29 mouse cellular contexts compared by ENCODE assay signal in the genomic region with DNA sequence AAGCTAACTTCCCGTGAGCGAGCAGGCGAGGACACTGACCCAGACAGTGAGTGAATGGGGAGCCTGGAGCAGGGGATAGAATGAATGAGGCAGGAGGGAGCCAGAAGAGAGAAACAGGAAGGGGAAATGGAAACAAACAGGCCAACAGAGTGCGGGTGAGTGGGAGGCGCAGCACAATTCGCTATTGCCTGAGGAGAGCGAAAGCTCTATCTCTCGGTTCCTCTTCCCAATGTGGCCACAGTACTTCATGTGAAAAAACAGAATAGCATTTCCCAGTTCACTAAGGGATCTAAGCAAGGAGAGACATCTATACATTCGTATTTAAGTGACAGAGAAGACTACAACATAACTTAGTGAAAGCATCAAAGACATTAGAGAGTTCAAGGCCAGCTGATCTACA. TPM values are rescaled to one million over a fixed set of nuclear protein-coding genes. Genes with fewer than 3 reads are reported as not detected.
DNase-seq lines count a peak whose midpoint lies in the region; ATAC-seq lines count a peak whose summit lies in the region.
"Had no signal": no experiment of that assay in that cellular context is flagged by ENCODE, and none has a peak within 500 bp of the region (broad histone marks: within the 10 kb centered on the region; RNA-seq: fewer than 3 reads in every experiment).

No protein-coding gene starts in this region.

- H3K27ac ChIP-seq in heart, embryonic 12.5 days (ENCODE audit: poor library complexity, severe bottlenecking), result no peak overlapping the region
- H3K27ac ChIP-seq: embryonic facial prominence, embryonic 13.5 days; embryonic facial prominence, embryonic 15.5 days; forebrain, embryonic 10.5 days; forebrain, embryonic 12.5 days had no signal

- peak; percentile 9 for DNase-seq in heart, adult 8-10 months (ENCODE audit: low spot score)
- no peak for DNase-seq in cerebellum, adult 11-12 months
- DNase-seq in yolk sac, embryonic 10.5 days (ENCODE audit: low spot score), result no peak
- no peak for DNase-seq in Muller cell, postnatal 12 days (ENCODE audit: inconsistent ontology term)
- DNase-seq: adrenal gland, adult 2 months; adrenal gland, postnatal 10 days; adrenal gland, postnatal 25 days; cerebellum, adult 11 months; cerebellum, adult 2 months; cerebellum, adult 9-10 months; cerebellum, postnatal 14 days; cerebellum, postnatal 36 days; embryo, embryonic 11 days had no signal

- no peak overlapping the region for H3K4me3 ChIP-seq in heart, embryonic 12.5 days
- H3K4me3 ChIP-seq: embryonic facial prominence, embryonic 13.5 days; embryonic facial prominence, embryonic 15.5 days; erythroblast, embryonic 14.5 days; forebrain, embryonic 10.5 days; forebrain, embryonic 12.5 days had no signal

- H3K36me3 ChIP-seq in heart, embryonic 12.5 days, result peaks cover 71% of the 10 kb centered on the region

- H3K4me2 ChIP-seq in heart, embryonic 12.5 days, result no peak overlapping the region
- H3K4me2 ChIP-seq: embryonic facial prominence, embryonic 13.5 days; embryonic facial prominence, embryonic 15.5 days; forebrain, embryonic 12.5 days had no signal

- ATAC-seq in heart, embryonic 12.5 days (ENCODE audit: insufficient number of reproducible peaks, low FRiP score), result no peak
- ATAC-seq in granulocyte monocyte progenitor cell, adult 5-6 weeks (replicated peaks; ENCODE audit: poor library complexity, severe bottlenecking), result peak; percentile 17; the same call in 1 of the 2 replicates
- 0 out of 2 replicates have a peak, but pooled peaks have one; percentile 56 for ATAC-seq in monocyte, adult 5-6 weeks (replicated peaks; ENCODE audit: insufficient number of reproducible peaks, low FRiP score, low TSS enrichment, poor library complexity, severe bottlenecking)
- ATAC-seq: forebrain, embryonic 14.5 days; forebrain, embryonic 16.5 days had no signal

- no peaks in the 10 kb centered on the region for H3K9me3 ChIP-seq in heart, embryonic 12.5 days (replicated peaks)
- H3K9me3 ChIP-seq: embryonic facial prominence, embryonic 13.5 days; embryonic facial prominence, embryonic 15.5 days; forebrain, embryonic 10.5 days; forebrain, embryonic 12.5 days; G1E had no signal

- no peak overlapping the region for H3K9ac ChIP-seq in heart, embryonic 12.5 days
- H3K9ac ChIP-seq: embryonic facial prominence, embryonic 13.5 days; embryonic facial prominence, embryonic 15.5 days; forebrain, embryonic 12.5 days had no signal

- H3K4me1 ChIP-seq in heart, embryonic 12.5 days (replicated peaks), result no peaks in the 10 kb centered on the region; the same call in 1 of the 2 replicates
- H3K4me1 ChIP-seq: forebrain, embryonic 10.5 days had no signal

- H3K27me3 ChIP-seq in heart, embryonic 12.5 days (replicated peaks), result no peaks in the 10 kb centered on the region
- H3K27me3 ChIP-seq: embryonic facial prominence, embryonic 13.5 days; embryonic facial prominence, embryonic 15.5 days; forebrain, embryonic 12.5 days had no signal

- 88% methylated on average over 9 of the region's 9 CpGs for WGBS in heart, embryonic 12.5 days

RNA-seq across cellular contexts. Expression of gene Pgbd1, which starts 5.9 kb away (rescaled TPM):
- total RNA-seq in heart, adult 8-10 months (2022), result under 1 TPM; 0.30 to 0.50 (median 0.35) TPM
- polyA plus RNA-seq in heart, embryonic 12.5 days (2016; fragmentation: Nextera tagmentation; extraction: Ambion mirVana), result 2.2 and 3.1 TPM in 2 replicates
- 0.71 and 3.2 TPM in 2 replicates for total RNA-seq in granulocyte monocyte progenitor cell, adult 5-6 weeks (2014; fragmentation: Nextera tagmentation)
- 0.93 and 2.0 TPM in 2 replicates for total RNA-seq in granulocyte monocyte progenitor cell, adult 5-6 weeks (2017)
- 1.1 TPM in 1 of 3 replicates, not detected in the others for total RNA-seq in monocyte, adult 5-6 weeks (2017)

RNA-seq across cellular contexts. Expression of gene Zscan26, which starts 6.7 kb away (rescaled TPM):
- 10 to 100 TPM; 20.5 to 25.0 (median 21.7) TPM for total RNA-seq in heart, adult 8-10 months (2022)
- 26.8 and 28.1 TPM in 2 replicates for polyA plus RNA-seq in heart, embryonic 12.5 days (2016; fragmentation: Nextera tagmentation; extraction: Ambion mirVana)
- 19.5 and 21.5 TPM in 2 replicates for total RNA-seq in granulocyte monocyte progenitor cell, adult 5-6 weeks (2014; fragmentation: Nextera tagmentation)
- total RNA-seq in granulocyte monocyte progenitor cell, adult 5-6 weeks (2017), result 18.7 and 22.5 TPM in 2 replicates
- 33.0 to 51.1 TPM (median 36.4 TPM) in 3 replicates for total RNA-seq in monocyte, adult 5-6 weeks (2017)

RNA-seq across cellular contexts. Expression of gene Nkapl, which starts 21.5 kb away (rescaled TPM):
- 1 to 10 TPM in 1 of 4 experiments, under 1 TPM in 3; 0.17 to 1.1 (median 0.41) TPM for total RNA-seq in heart, adult 8-10 months (2022)
- polyA plus RNA-seq in heart, embryonic 12.5 days (2016; fragmentation: Nextera tagmentation; extraction: Ambion mirVana), result 2.3 and 2.4 TPM in 2 replicates
- total RNA-seq in granulocyte monocyte progenitor cell, adult 5-6 weeks (2014; fragmentation: Nextera tagmentation), result 0.43 TPM in 1 of 2 replicates, not detected in the other
- total RNA-seq in granulocyte monocyte progenitor cell, adult 5-6 weeks (2017), result not detected in 2 replicates
- total RNA-seq in monocyte, adult 5-6 weeks (2017), result 0.76 to 0.97 TPM in 2 of 3 replicates, not detected in the other
- total RNA-seq: common myeloid progenitor, adult 5-6 weeks had no signal

RNA-seq across cellular contexts. Expression of gene Zkscan4, which starts 31.9 kb away (rescaled TPM):
- total RNA-seq in heart, adult 8-10 months (2022), result 1 to 10 TPM; 1.0 to 1.5 (median 1.1) TPM
- polyA plus RNA-seq in heart, embryonic 12.5 days (2016; fragmentation: Nextera tagmentation; extraction: Ambion mirVana), result 1.7 and 2.1 TPM in 2 replicates
- total RNA-seq in granulocyte monocyte progenitor cell, adult 5-6 weeks (2014; fragmentation: Nextera tagmentation), result 0.81 TPM in 1 of 2 replicates, not detected in the other
- 0.72 and 0.73 TPM in 2 replicates for total RNA-seq in granulocyte monocyte progenitor cell, adult 5-6 weeks (2017)
- 1.6 TPM in 1 of 3 replicates, not detected in the others for total RNA-seq in monocyte, adult 5-6 weeks (2017)
- polyA plus RNA-seq: C2C12, G1E had no signal

RNA-seq across cellular contexts. Expression of gene Gm10065, which starts 32.4 kb away (rescaled TPM):
- total RNA-seq in heart, adult 8-10 months (2022), result not detected
- polyA plus RNA-seq in heart, embryonic 12.5 days (2016; fragmentation: Nextera tagmentation; extraction: Ambion mirVana), result not detected in 2 replicates
- not detected in 2 replicates for total RNA-seq in granulocyte monocyte progenitor cell, adult 5-6 weeks (2014; fragmentation: Nextera tagmentation)
- total RNA-seq in granulocyte monocyte progenitor cell, adult 5-6 weeks (2017), result not detected in 2 replicates
- not detected in 3 replicates for total RNA-seq in monocyte, adult 5-6 weeks (2017)
- total RNA-seq: adrenal gland, adult 2 months; adrenal gland, postnatal 10 days; adrenal gland, postnatal 25 days; adrenal gland, postnatal 4 days; common myeloid progenitor, adult 5-6 weeks had no signal
- polyA plus RNA-seq: brain, embryonic 14.5 days; C2C12; cerebellum, adult 2 months; embryonic facial prominence, embryonic 11.5 days; embryonic facial prominence, embryonic 13.5 days; erythroblast, embryonic 14.5 days; forebrain, embryonic 12.5 days; forebrain, embryonic 14.5 days; forebrain, embryonic 16.5 days; G1E had no signal
